Mouse (Mus musculus): ENCODE data around the gene Olfr202. TPM values are rescaled to one million over a fixed set of nuclear protein-coding genes. Genes with fewer than 3 reads are reported as not detected.

Olfr202 gene
- polyA plus RNA-seq, 1 experiment from 2014 or later = not detected

Other genes starting within 250 kb of the Olfr202 start
- gene Olfr187, start 247.0 kb downstream of the Olfr202 start, polyA plus RNA-seq (2015; fragmentation: Nextera tagmentation; extraction: Ambion mirVana) = not detected in 2 replicates
- not detected in 2 replicates for gene Olfr190, start 208.8 kb downstream of the Olfr202 start, polyA plus RNA-seq (2015; fragmentation: Nextera tagmentation; extraction: Ambion mirVana)
- gene Olfr191, start 197.0 kb downstream of the Olfr202 start, polyA plus RNA-seq (2015; fragmentation: Nextera tagmentation; extraction: Ambion mirVana) = not detected in 2 replicates
- not detected in 2 replicates for gene Olfr193, start 174.9 kb downstream of the Olfr202 start, polyA plus RNA-seq (2015; fragmentation: Nextera tagmentation; extraction: Ambion mirVana)
- gene Olfr194, start 165.7 kb downstream of the Olfr202 start, polyA plus RNA-seq (2015; fragmentation: Nextera tagmentation; extraction: Ambion mirVana) = not detected in 2 replicates
- not detected in 2 replicates for gene Olfr195, start 139.7 kb downstream of the Olfr202 start, polyA plus RNA-seq (2015; fragmentation: Nextera tagmentation; extraction: Ambion mirVana)
- not detected in 2 replicates for gene Olfr196, start 116.3 kb downstream of the Olfr202 start, polyA plus RNA-seq (2015; fragmentation: Nextera tagmentation; extraction: Ambion mirVana)
- gene Olfr198, start 83.3 kb downstream of the Olfr202 start, polyA plus RNA-seq (2015; fragmentation: Nextera tagmentation; extraction: Ambion mirVana) = not detected in 2 replicates
- not detected in 2 replicates for gene Olfr199, start 67.0 kb downstream of the Olfr202 start, polyA plus RNA-seq (2015; fragmentation: Nextera tagmentation; extraction: Ambion mirVana)
- gene Olfr201, start 14.2 kb downstream of the Olfr202 start, polyA plus RNA-seq (2015; fragmentation: Nextera tagmentation; extraction: Ambion mirVana) = not detected in 2 replicates
- gene Olfr203, start 12.1 kb upstream of the Olfr202 start, polyA plus RNA-seq (2015; fragmentation: Nextera tagmentation; extraction: Ambion mirVana) = not detected in 2 replicates
- gene Olfr204, start 31.5 kb upstream of the Olfr202 start, polyA plus RNA-seq (2015; fragmentation: Nextera tagmentation; extraction: Ambion mirVana) = not detected in 2 replicates
- not detected in 2 replicates for gene Olfr205, start 44.3 kb upstream of the Olfr202 start, polyA plus RNA-seq (2015; fragmentation: Nextera tagmentation; extraction: Ambion mirVana)
- not detected in 2 replicates for gene Olfr206, start 62.5 kb upstream of the Olfr202 start, polyA plus RNA-seq (2015; fragmentation: Nextera tagmentation; extraction: Ambion mirVana)
- not detected in 2 replicates for gene Olfr209, start 77.2 kb upstream of the Olfr202 start, polyA plus RNA-seq (2015; fragmentation: Nextera tagmentation; extraction: Ambion mirVana)
- gene Gabrr3, start 120.5 kb upstream of the Olfr202 start, polyA plus RNA-seq (2015; fragmentation: Nextera tagmentation; extraction: Ambion mirVana) = 0.04 and 0.14 TPM in 2 replicates
- 35.5 and 35.6 TPM in 2 replicates for gene Riox2, start 185.0 kb upstream of the Olfr202 start, polyA plus RNA-seq (2015; fragmentation: Nextera tagmentation; extraction: Ambion mirVana)

Data from embryonic facial prominence, embryonic 13.5 days (tissue).